Mouse (Mus musculus): Measurements from ENCODE around the gene Mvp.
A peak's percentile ranks its signal among the peaks of the same experiment; 100 is the strongest.

The Mvp gene

GRCm38 (mm10) chr7:127019306-127019960 lies 5.0 kb upstream of the Mvp start:
- DNase-seq (ENCODE audit: low spot score in 2 of 2) = no peak

GRCm38 (mm10) chr7:127018416-127019305 lies 4.2 kb upstream of the Mvp start:
- DNase-seq (ENCODE audit: low spot score in 2 of 2) = no peak

- DNase-seq (ENCODE audit: low spot score in 2 of 2) = no peak
Observed at GRCm38 (mm10) chr7:127017950-127018345, 3.5 kb upstream of the Mvp start.

- peak; percentile 94 to 95 for DNase-seq (ENCODE audit: low spot score in 2 of 2)
Observed at GRCm38 (mm10) chr7:127016971-127017949, 2.8 kb upstream of the Mvp start, which contains the start of gene Pagr1a. TSS of gene Pagr1a (minus strand) at chr7:127017352.

GRCm38 (mm10) chr7:127016486-127016938 lies 2.1 kb upstream of the Mvp start:
- no peak for DNase-seq (ENCODE audit: low spot score in 2 of 2)

- no peak for DNase-seq (ENCODE audit: low spot score in 2 of 2)
Observed at GRCm38 (mm10) chr7:127016481-127016485, 1.9 kb upstream of the Mvp start, which contains the start of gene Pagr1b. TSS of gene Pagr1b (minus strand) at chr7:127016484.

GRCm38 (mm10) chr7:127016081-127016480 lies 1.7 kb upstream of the Mvp start:
- DNase-seq (ENCODE audit: low spot score in 2 of 2) = no peak

GRCm38 (mm10) chr7:127014993-127015392 lies 572 bp upstream of the Mvp start:
- no peak for DNase-seq (ENCODE audit: low spot score in 2 of 2)

GRCm38 (mm10) chr7:127013385-127013784 lies 1.0 kb downstream of the Mvp start:
- no peak for DNase-seq (ENCODE audit: low spot score in 2 of 2)

- DNase-seq (ENCODE audit: low spot score in 2 of 2) = no peak
Observed at GRCm38 (mm10) chr7:127012845-127013244, 1.6 kb downstream of the Mvp start.

GRCm38 (mm10) chr7:127012374-127012773 lies 2.0 kb downstream of the Mvp start:
- DNase-seq (ENCODE audit: low spot score in 2 of 2) = no peak

- DNase-seq (ENCODE audit: low spot score in 2 of 2) = no peak
Observed at GRCm38 (mm10) chr7:127011717-127012116, 2.7 kb downstream of the Mvp start.

GRCm38 (mm10) chr7:127011051-127011450 lies 3.4 kb downstream of the Mvp start:
- DNase-seq (ENCODE audit: low spot score in 2 of 2) = no peak

- no peak for DNase-seq (ENCODE audit: low spot score in 2 of 2)
Observed at GRCm38 (mm10) chr7:127009307-127010085, 4.9 kb downstream of the Mvp start.

GRCm38 (mm10) chr7:127008239-127009019 lies 6.0 kb downstream of the Mvp start:
- DNase-seq (ENCODE audit: low spot score in 2 of 2) = peak; percentile 81 to 84

GRCm38 (mm10) chr7:127007313-127008024 lies 7.0 kb downstream of the Mvp start:
- no peak for DNase-seq (ENCODE audit: low spot score in 2 of 2)

GRCm38 (mm10) chr7:127004122-127004875 lies 10.1 kb downstream of the Mvp start:
- DNase-seq (ENCODE audit: low spot score in 2 of 2) = no peak

GRCm38 (mm10) chr7:127003620-127004019 lies 10.8 kb downstream of the Mvp start:
- no peak for DNase-seq (ENCODE audit: low spot score in 2 of 2)

- DNase-seq (ENCODE audit: low spot score in 2 of 2) = no peak
Observed at GRCm38 (mm10) chr7:126999568-126999967, 14.9 kb downstream of the Mvp start.

Data from urinary bladder, postnatal 4 days (tissue).